Mouse (Mus musculus): ENCODE results near the gene Tbrg4. TPM values are rescaled to one million over a fixed set of nuclear protein-coding genes. Genes with fewer than 3 reads are reported as not detected.
A peak's percentile ranks its signal among the peaks of the same experiment; 100 is the strongest.
"Not testable (repeated sequence)": the region's sequence is repeated elsewhere in the genome, so short reads cannot be mapped to it uniquely, and the experiment has no call there.

Tbrg4 gene
- polyA plus RNA-seq, 1 experiment from 2014 or later, result 23.4 TPM

DNA sequence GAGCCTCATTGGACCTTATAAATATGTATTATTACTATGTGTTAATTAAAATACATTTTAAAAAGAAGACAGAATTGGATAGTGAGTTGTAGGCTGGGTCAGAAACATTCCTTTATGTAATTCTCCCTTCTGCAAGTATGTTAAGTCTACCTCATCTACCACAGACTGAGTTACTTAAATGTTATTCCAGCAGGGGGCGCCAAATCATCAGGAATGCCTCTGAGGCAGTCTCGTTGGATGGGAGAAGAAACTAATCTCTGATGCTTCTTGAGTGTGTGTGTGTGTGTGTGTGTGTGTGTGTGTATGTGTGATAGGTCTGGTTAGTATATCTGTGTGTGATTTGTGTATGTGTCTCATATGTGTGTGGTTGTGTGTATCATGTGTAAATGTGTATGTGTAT lies 29.0 kb upstream of the Tbrg4 start:
- H3K27me3 ChIP-seq (replicated peaks; ENCODE audit: control insufficient read depth, insufficient read depth, low read length), result no peaks in the 10 kb centered on the region
- H3K9me3 ChIP-seq (replicated peaks; ENCODE audit: control insufficient read depth, low read length), result no peaks in the 10 kb centered on the region
- 0% methylated on average over 2 of the region's 2 CpGs for WGBS
- no peak overlapping the region for H3K9ac ChIP-seq (ENCODE audit: low read length)
- DNase-seq (ENCODE audit: low spot score), result peak; percentile 96
- H3K4me2 ChIP-seq (ENCODE audit: low read length), result no peak overlapping the region
- ATAC-seq, result peak; percentile 78
- H3K4me3 ChIP-seq (ENCODE audit: low read depth, low read length), result no peak overlapping the region
- no peaks in the 10 kb centered on the region for H3K36me3 ChIP-seq (ENCODE audit: control insufficient read depth, insufficient read depth, low read length)
- no peak overlapping the region for H3K27ac ChIP-seq (ENCODE audit: low read depth, low read length)
- no peaks in the 10 kb centered on the region for H3K4me1 ChIP-seq (ENCODE audit: control insufficient read depth, insufficient read depth, low read length)

DNA sequence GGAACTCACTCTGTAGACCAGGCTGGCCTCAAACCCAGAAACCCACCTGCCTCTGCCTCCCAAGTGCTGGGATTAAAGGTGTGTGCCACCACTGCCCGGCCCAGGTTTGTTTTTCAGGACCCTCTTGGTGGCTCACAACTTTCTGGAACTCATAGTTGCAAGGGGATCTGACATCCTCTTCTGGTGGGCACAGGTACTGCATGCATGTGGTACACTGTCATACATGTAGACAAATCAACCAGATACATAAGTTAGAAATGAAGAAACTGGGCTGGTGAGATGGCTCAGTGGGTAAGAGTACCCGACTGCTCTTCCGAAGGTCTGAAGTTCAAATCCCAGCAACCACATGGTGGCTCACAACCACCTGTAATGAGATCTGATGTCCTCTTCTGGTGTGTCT lies 27.1 kb upstream of the Tbrg4 start:
- H3K4me1 ChIP-seq (ENCODE audit: control insufficient read depth, insufficient read depth, low read length); H3K27me3 ChIP-seq (replicated peaks; ENCODE audit: control insufficient read depth, insufficient read depth, low read length); H3K36me3 ChIP-seq (ENCODE audit: control insufficient read depth, insufficient read depth, low read length); H3K4me3 ChIP-seq (ENCODE audit: low read depth, low read length); H3K9ac ChIP-seq (ENCODE audit: low read length); H3K9me3 ChIP-seq (replicated peaks; ENCODE audit: control insufficient read depth, low read length); DNase-seq (ENCODE audit: low spot score); H3K27ac ChIP-seq (ENCODE audit: low read depth, low read length); H3K4me2 ChIP-seq (ENCODE audit: low read length); ATAC-seq: not testable (repeated sequence)
- 80% methylated on average over 3 of the region's 3 CpGs for WGBS

DNA sequence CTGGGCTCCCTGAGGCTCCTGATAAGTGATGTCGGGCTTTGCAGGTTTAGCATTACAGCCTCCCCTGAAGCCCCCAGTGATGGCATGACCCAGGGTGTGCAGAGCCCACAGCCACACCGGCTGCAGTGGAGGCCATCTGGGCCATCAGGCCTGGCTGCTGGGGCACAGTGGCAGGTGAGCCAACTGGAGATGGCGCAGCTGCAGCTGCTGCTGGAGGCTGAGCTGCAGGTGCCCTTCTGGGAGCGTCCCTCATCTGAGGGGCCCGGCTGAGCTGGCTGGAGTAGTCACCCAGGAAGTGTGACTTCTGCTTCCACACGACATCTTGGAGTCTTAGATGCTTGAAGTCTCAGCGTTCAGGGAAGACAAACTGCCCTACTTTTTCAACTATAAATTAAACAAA lies 24.7 kb upstream of the Tbrg4 start:
- Histone ChIP-seq H3K9me3 (replicated peaks; ENCODE audit: control insufficient read depth, low read length) (no peaks in the 10 kb centered on the region), H3K4me1 (ENCODE audit: control insufficient read depth, insufficient read depth, low read length) (no peaks in the 10 kb centered on the region), H3K4me3 (ENCODE audit: low read depth, low read length) (no peak overlapping the region), H3K4me2 (ENCODE audit: low read length) (no peak overlapping the region), H3K27me3 (replicated peaks; ENCODE audit: control insufficient read depth, insufficient read depth, low read length) (no peaks in the 10 kb centered on the region), H3K36me3 (ENCODE audit: control insufficient read depth, insufficient read depth, low read length) (no peaks in the 10 kb centered on the region), H3K9ac (ENCODE audit: low read length) (no peak overlapping the region), H3K27ac (ENCODE audit: low read depth, low read length) (no peak overlapping the region)
- WGBS, result 74% methylated on average over 7 of the region's 7 CpGs
- DNase-seq (ENCODE audit: low spot score) (no peak), ATAC-seq (no peak)

DNA sequence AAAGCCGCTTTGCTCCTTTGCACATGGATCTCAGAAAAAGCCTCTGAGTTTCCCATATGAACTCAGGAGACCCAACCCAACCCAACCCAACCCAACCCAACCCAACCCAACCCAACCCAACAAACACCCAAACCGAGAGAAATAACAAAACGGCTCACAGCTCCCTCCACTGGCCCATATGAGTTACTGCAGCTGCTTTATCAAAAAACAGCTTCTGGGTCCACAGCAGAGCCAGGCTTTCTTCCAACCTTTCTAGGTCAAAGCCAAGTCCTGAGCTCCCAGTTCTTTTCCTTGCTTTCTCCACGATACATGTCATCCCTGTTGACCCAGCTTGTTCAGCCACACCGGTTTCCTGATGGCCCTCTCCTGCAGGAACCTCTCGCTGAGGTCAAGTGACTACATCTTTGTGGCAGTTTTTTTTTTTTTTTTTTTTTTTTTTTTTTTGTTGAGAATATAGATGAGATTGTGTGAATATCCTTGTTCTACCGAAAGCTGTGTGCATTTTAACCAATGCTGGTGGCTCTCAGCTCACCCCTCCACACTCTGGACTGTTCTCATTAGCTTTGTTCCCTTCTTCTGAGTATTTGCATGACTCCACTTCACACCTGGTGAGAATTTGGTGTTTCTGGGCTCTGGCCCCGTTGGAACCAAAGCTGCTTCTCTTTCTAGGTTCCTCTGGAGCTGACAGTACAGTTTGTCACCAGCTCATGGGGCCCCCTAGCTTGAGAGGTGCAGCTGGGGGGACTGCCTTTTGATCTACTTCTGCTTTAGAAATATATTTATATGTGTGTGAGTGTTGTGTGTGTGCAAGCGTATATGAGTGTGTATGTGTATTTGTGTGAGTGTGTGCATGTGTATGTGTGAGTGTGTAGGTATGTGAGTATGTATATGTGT lies 22.2 kb upstream of the Tbrg4 start:
- H3K4me2 ChIP-seq (ENCODE audit: low read length), result no peak overlapping the region
- H3K4me3 ChIP-seq (ENCODE audit: low read depth, low read length), result no peak overlapping the region
- no peak overlapping the region for H3K27ac ChIP-seq (ENCODE audit: low read depth, low read length)
- no peaks in the 10 kb centered on the region for H3K4me1 ChIP-seq (ENCODE audit: control insufficient read depth, insufficient read depth, low read length)
- 60% methylated on average over 9 of the region's 9 CpGs for WGBS
- ATAC-seq (no peak), DNase-seq (ENCODE audit: low spot score) (no peak)
- no peak overlapping the region for H3K9ac ChIP-seq (ENCODE audit: low read length)
- H3K27me3 ChIP-seq (replicated peaks; ENCODE audit: control insufficient read depth, insufficient read depth, low read length), result no peaks in the 10 kb centered on the region
- no peaks in the 10 kb centered on the region for H3K36me3 ChIP-seq (ENCODE audit: control insufficient read depth, insufficient read depth, low read length)
- no peaks in the 10 kb centered on the region for H3K9me3 ChIP-seq (replicated peaks; ENCODE audit: control insufficient read depth, low read length)

DNA sequence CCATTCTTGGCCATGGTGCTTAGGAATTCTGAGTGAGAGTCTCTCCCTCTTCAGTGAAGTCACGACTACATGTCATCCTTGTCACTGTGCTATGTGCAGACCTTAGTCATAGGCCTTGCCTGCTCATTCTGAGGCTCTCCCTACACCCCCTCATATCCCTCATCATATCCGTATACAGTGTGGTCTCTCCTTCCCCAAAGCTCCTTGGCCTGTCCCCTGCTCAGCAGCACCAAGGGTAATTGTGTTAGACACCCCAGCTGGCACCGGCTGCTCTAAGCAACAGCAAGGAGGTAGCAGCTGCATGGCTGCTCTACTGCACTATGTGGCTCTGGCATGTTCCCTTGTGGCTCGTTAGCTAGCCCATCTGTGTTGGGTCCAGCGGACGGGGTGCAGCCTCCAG lies 18.7 kb upstream of the Tbrg4 start:
- Histone ChIP-seq H3K9me3 (replicated peaks; ENCODE audit: control insufficient read depth, low read length) (no peaks in the 10 kb centered on the region), H3K4me1 (ENCODE audit: control insufficient read depth, insufficient read depth, low read length) (no peaks in the 10 kb centered on the region), H3K27me3 (replicated peaks; ENCODE audit: control insufficient read depth, insufficient read depth, low read length) (no peaks in the 10 kb centered on the region), H3K27ac (ENCODE audit: low read depth, low read length) (no peak overlapping the region), H3K36me3 (ENCODE audit: control insufficient read depth, insufficient read depth, low read length) (no peaks in the 10 kb centered on the region), H3K4me3 (ENCODE audit: low read depth, low read length) (no peak overlapping the region), H3K9ac (ENCODE audit: low read length) (no peak overlapping the region), H3K4me2 (ENCODE audit: low read length) (no peak overlapping the region)
- ATAC-seq (no peak), DNase-seq (ENCODE audit: low spot score) (no peak)
- WGBS, result 68% methylated on average over 6 of the region's 6 CpGs

DNA sequence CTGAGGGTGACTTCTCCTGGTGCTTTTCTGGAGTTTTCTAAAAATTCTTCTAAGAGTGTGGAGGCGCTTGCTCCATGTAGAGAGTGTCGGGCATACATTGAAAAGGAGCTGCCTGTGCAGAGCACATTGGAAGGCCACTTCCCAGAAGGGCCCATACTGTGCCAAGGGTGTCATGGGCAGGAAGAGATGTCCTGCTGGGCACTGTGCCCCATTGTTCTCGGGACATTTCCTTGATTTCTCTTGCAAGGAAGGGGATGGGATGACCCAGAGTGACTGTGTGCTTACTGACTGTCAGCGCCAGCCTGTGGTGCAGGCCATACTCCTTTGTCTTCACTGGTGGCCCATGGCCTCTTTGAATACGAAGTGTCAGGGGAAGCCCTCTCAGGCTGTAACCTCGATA lies 13.2 kb upstream of the Tbrg4 start:
- Histone ChIP-seq H3K4me2 (ENCODE audit: low read length) (no peak overlapping the region), H3K9ac (ENCODE audit: low read length) (no peak overlapping the region), H3K27ac (ENCODE audit: low read depth, low read length) (no peak overlapping the region), H3K4me3 (ENCODE audit: low read depth, low read length) (no peak overlapping the region), H3K9me3 (replicated peaks; ENCODE audit: control insufficient read depth, low read length) (no peaks in the 10 kb centered on the region), H3K4me1 (ENCODE audit: control insufficient read depth, insufficient read depth, low read length) (no peaks in the 10 kb centered on the region), H3K36me3 (ENCODE audit: control insufficient read depth, insufficient read depth, low read length) (no peaks in the 10 kb centered on the region), H3K27me3 (replicated peaks; ENCODE audit: control insufficient read depth, insufficient read depth, low read length) (no peaks in the 10 kb centered on the region)
- DNase-seq (ENCODE audit: low spot score) (no peak), ATAC-seq (no peak)
- 79% methylated on average over 6 of the region's 6 CpGs for WGBS

DNA sequence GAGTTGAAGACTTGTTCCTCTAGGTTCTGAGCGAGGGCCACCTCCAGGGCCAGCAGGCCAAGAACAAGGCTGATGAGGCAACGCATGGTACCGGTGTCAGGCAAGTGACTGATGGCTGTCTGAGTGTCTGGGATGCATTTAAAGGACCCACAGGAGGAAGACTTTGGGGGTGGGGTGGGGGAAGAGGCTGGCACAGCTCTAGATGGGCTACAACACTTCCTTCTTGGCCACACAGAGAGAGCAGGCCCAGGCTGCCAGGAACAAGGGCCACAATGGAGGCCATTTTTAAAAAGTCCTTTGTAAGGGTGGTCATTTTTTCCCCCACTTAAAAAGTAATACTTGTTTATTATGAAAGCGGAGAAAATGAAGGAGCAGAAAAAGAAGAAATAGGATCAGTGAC lies 12.7 kb upstream of the Tbrg4 start, which contains the start of gene Wap:
Wap (minus strand) TSS at position 101 of the 400 bp plus-strand sequence.
- 92% methylated on average over 4 of the region's 4 CpGs for whole genome bisulfite sequencing

DNA sequence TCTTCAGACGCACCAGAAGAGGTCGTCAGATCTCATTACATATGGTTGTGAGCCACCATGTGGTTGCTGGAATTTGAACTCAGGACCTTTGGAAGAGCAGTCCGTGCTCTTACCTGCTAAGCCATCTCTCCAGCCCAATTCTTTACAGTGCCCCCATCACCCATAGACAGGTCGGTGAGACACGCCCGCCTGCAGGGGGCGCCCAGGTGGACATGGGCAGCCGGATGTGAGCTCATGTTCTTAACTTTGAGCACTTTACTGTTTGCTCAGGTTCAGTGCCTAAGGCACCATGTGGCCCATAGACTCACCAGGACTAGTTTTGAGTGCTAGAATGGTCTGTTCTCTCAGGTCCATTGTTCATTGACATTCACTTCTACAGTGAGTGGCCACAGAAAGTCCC lies 10.3 kb upstream of the Tbrg4 start:
- H3K4me3 ChIP-seq (ENCODE audit: low read depth, low read length), result no peak overlapping the region
- DNase-seq (ENCODE audit: low spot score) (no peak), ATAC-seq (no peak)
- no peaks in the 10 kb centered on the region for H3K4me1 ChIP-seq (ENCODE audit: control insufficient read depth, insufficient read depth, low read length)
- no peaks in the 10 kb centered on the region for H3K27me3 ChIP-seq (replicated peaks; ENCODE audit: control insufficient read depth, insufficient read depth, low read length)
- H3K4me2 ChIP-seq (ENCODE audit: low read length), result no peak overlapping the region
- H3K27ac ChIP-seq (ENCODE audit: low read depth, low read length), result no peak overlapping the region
- no peaks in the 10 kb centered on the region for H3K9me3 ChIP-seq (replicated peaks; ENCODE audit: control insufficient read depth, low read length)
- H3K36me3 ChIP-seq (ENCODE audit: control insufficient read depth, insufficient read depth, low read length), result no peaks in the 10 kb centered on the region
- 78% methylated on average over 8 of the region's 8 CpGs for WGBS
- H3K9ac ChIP-seq (ENCODE audit: low read length), result no peak overlapping the region

More for the DNA sequence above, 12.7 kb upstream of the Tbrg4 start, which contains the start of gene Wap:
- no peaks in the 10 kb centered on the region for H3K4me1 ChIP-seq (ENCODE audit: control insufficient read depth, insufficient read depth, low read length)
- H3K27me3 ChIP-seq (replicated peaks; ENCODE audit: control insufficient read depth, insufficient read depth, low read length), result no peaks in the 10 kb centered on the region
- no peak for ATAC-seq
- DNase-seq (ENCODE audit: low spot score), result no peak
- H3K27ac ChIP-seq (ENCODE audit: low read depth, low read length), result no peak within 1 kb of the TSS
- no peaks in the 10 kb centered on the region for H3K36me3 ChIP-seq (ENCODE audit: control insufficient read depth, insufficient read depth, low read length)
- H3K4me2 ChIP-seq (ENCODE audit: low read length), result no peak within 1 kb of the TSS
- H3K9me3 ChIP-seq (replicated peaks; ENCODE audit: control insufficient read depth, low read length), result no peaks in the 10 kb centered on the region
- no peak within 1 kb of the TSS for H3K9ac ChIP-seq (ENCODE audit: low read length)
- no peak within 1 kb of the TSS for H3K4me3 ChIP-seq (ENCODE audit: low read depth, low read length)

DNA sequence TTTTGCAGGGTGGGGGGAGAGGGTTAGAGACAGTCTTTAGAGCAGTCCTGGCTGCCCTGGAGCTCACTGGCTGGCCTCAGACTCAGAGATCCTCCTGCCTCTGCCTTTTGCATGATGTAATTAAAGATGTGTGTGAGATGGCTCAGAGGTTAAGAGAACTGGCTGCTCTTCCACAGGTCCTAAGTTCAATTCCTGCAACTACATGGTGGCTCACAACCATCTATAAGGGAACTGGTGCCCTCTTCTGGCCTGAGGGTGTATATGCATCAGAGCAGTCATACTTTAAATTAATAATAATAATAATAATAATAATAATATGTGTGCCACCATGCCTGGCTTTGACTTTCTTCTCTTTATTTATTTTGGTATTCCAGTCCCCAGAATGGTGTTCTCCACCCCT lies 3.8 kb upstream of the Tbrg4 start:
- no peak overlapping the region for H3K27ac ChIP-seq (ENCODE audit: low read depth, low read length)
- H3K9ac ChIP-seq (ENCODE audit: low read length), result no peak overlapping the region

More for the DNA sequence above, 3.8 kb upstream of the Tbrg4 start:
- no peaks in the 10 kb centered on the region for H3K27me3 ChIP-seq (replicated peaks; ENCODE audit: control insufficient read depth, insufficient read depth, low read length)
- H3K4me3 ChIP-seq (ENCODE audit: low read depth, low read length), result no peak overlapping the region
- ATAC-seq (no peak), DNase-seq (ENCODE audit: low spot score) (peak; percentile 47)
- H3K9me3 ChIP-seq (replicated peaks; ENCODE audit: control insufficient read depth, low read length), result no peaks in the 10 kb centered on the region
- peaks cover 9% of the 10 kb centered on the region for H3K4me1 ChIP-seq (ENCODE audit: control insufficient read depth, insufficient read depth, low read length)
- H3K4me2 ChIP-seq (ENCODE audit: low read length), result no peak overlapping the region
- no peaks in the 10 kb centered on the region for H3K36me3 ChIP-seq (ENCODE audit: control insufficient read depth, insufficient read depth, low read length)
